Mouse (Mus musculus): ENCODE measurements at regions not wholly inside any gene's neighbourhood (a gene's known extent, or its start where the extent isn't known, plus 50 kb on each side); places are given as distances from the start of the nearest gene placed in this dataset.

- no peak for DNase-seq (ENCODE audit: low spot score)
- H3K4me3 ChIP-seq (ENCODE audit: low read depth, low read length), result no peak overlapping the region
- no peaks in the 10 kb centered on the region for H3K4me1 ChIP-seq (replicated peaks; ENCODE audit: control insufficient read depth, insufficient read depth, low read length)
- no peak overlapping the region for H3K9ac ChIP-seq (ENCODE audit: low read length)
- no peak for ATAC-seq (replicated peaks; ENCODE audit: low FRiP score)
- no peaks in the 10 kb centered on the region for H3K27me3 ChIP-seq (ENCODE audit: control insufficient read depth, insufficient read depth, low read length)
- H3K27ac ChIP-seq (ENCODE audit: low read depth, low read length), result no peak overlapping the region
- H3K4me2 ChIP-seq (ENCODE audit: low read depth, low read length, severe bottlenecking), result no peak overlapping the region
- no peaks in the 10 kb centered on the region for H3K36me3 ChIP-seq (ENCODE audit: control insufficient read depth, insufficient read depth, low read length)
- 80% methylated on average over 4 of the region's 4 CpGs for WGBS
- no peaks in the 10 kb centered on the region for H3K9me3 ChIP-seq (ENCODE audit: control insufficient read depth, low read length)
These were observed 94.2 kb upstream of the Paqr3 start for GRCm38 (mm10) chr5:97205606-97206005.

DNA sequence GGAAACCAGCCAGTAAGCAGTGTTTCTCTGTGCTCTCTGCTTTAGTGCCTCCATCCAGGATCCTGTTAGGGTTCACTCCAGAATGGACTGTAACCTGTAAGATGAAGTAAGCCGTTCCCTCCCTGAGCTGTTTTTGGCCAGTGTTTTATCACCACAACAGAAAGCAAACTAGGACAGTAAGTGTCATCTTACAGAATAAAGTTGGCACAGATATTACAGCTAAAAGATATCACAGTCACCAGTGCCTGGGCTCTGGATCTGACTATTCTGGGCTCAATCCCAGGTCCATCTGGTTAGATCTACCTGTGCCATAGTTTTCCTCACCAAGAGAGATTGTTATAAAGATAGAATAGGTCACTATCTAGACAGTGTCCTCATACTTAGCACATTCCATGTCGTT lies 92.9 kb upstream of the Paqr3 start:
- H3K36me3 ChIP-seq (ENCODE audit: control insufficient read depth, insufficient read depth, low read length), result no peaks in the 10 kb centered on the region
- no peaks in the 10 kb centered on the region for H3K9me3 ChIP-seq (ENCODE audit: control insufficient read depth, low read length)
- no peaks in the 10 kb centered on the region for H3K4me1 ChIP-seq (replicated peaks; ENCODE audit: control insufficient read depth, insufficient read depth, low read length)
- DNase-seq (ENCODE audit: low spot score), result no peak
- H3K27ac ChIP-seq (ENCODE audit: low read depth, low read length), result no peak overlapping the region
- no peaks in the 10 kb centered on the region for H3K27me3 ChIP-seq (ENCODE audit: control insufficient read depth, insufficient read depth, low read length)
- H3K4me3 ChIP-seq (ENCODE audit: low read depth, low read length), result no peak overlapping the region
- 89% methylated on average over 2 of the region's 2 CpGs for WGBS
- no peak for ATAC-seq (replicated peaks; ENCODE audit: low FRiP score)
- no peak overlapping the region for H3K9ac ChIP-seq (ENCODE audit: low read length)
- no peak overlapping the region for H3K4me2 ChIP-seq (ENCODE audit: low read depth, low read length, severe bottlenecking)

DNA sequence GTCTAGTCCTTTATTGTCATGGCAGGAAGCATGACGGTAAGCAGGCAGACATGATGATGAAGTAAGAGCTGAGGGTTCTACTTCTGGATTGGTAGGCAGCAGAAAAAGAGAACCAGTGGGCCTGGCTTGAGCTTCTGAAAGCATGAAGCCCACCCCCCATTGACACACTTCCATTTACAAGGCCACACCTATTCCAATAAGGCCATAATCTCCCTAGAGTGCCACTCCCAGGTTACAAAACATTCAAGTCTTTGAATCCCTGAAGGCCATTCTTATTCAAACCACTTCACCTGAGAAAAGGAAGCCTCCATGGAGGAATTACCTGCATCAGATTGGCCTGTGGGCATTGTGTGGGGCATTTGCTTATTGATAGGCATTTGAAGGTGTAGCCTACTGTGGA lies 92.2 kb upstream of the Paqr3 start:
- Histone ChIP-seq H3K27ac (ENCODE audit: low read depth, low read length) (no peak overlapping the region), H3K9me3 (ENCODE audit: control insufficient read depth, low read length) (no peaks in the 10 kb centered on the region), H3K9ac (ENCODE audit: low read length) (no peak overlapping the region), H3K27me3 (ENCODE audit: control insufficient read depth, insufficient read depth, low read length) (no peaks in the 10 kb centered on the region), H3K36me3 (ENCODE audit: control insufficient read depth, insufficient read depth, low read length) (no peaks in the 10 kb centered on the region), H3K4me3 (ENCODE audit: low read depth, low read length) (no peak overlapping the region), H3K4me2 (ENCODE audit: low read depth, low read length, severe bottlenecking) (no peak overlapping the region), H3K4me1 (replicated peaks; ENCODE audit: control insufficient read depth, insufficient read depth, low read length) (no peaks in the 10 kb centered on the region)
- DNase-seq (ENCODE audit: low spot score), result no peak
- ATAC-seq (replicated peaks; ENCODE audit: low FRiP score), result no peak
- WGBS, result 88% methylated on average over 1 of the region's 1 CpGs

DNA sequence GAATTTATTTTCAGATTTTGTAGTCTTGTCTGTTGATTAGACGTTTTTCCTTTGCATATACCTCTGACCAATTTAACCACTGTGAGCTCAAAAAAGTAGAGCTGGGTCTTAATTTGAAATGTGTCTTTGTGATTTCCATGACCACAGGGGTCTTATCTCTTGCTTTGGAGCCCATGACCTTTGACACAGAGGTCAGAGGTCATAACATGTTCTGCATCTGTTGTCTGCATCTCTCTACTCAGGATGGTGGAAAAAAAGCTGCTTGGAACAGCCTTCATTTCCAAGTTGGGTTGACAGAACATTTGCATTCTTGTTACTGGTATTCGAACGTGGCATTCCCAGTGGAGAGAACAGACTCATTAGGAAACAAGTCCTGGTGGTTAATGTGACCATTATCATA lies 91.2 kb upstream of the Paqr3 start:
- no peaks in the 10 kb centered on the region for H3K27me3 ChIP-seq (ENCODE audit: control insufficient read depth, insufficient read depth, low read length)
- no peak for DNase-seq (ENCODE audit: low spot score)

GRCm38 (mm10) chr5:97200655-97201054 lies 89.3 kb upstream of the Paqr3 start:
- H3K36me3 ChIP-seq (ENCODE audit: control insufficient read depth, insufficient read depth, low read length), result no peaks in the 10 kb centered on the region
- no peaks in the 10 kb centered on the region for H3K27me3 ChIP-seq (ENCODE audit: control insufficient read depth, insufficient read depth, low read length)
- H3K27ac ChIP-seq (ENCODE audit: low read depth, low read length), result no peak overlapping the region
- H3K9ac ChIP-seq (ENCODE audit: low read length), result no peak overlapping the region
- H3K4me2 ChIP-seq (ENCODE audit: low read depth, low read length, severe bottlenecking), result no peak overlapping the region
- ATAC-seq (replicated peaks; ENCODE audit: low FRiP score), result peak; percentile 42; the same call in 1 of the 2 replicates
- no peaks in the 10 kb centered on the region for H3K9me3 ChIP-seq (ENCODE audit: control insufficient read depth, low read length)
- 15% methylated on average over 4 of the region's 4 CpGs for WGBS
- no peak for DNase-seq (ENCODE audit: low spot score)
- no peak overlapping the region for H3K4me3 ChIP-seq (ENCODE audit: low read depth, low read length)
- no peaks in the 10 kb centered on the region for H3K4me1 ChIP-seq (replicated peaks; ENCODE audit: control insufficient read depth, insufficient read depth, low read length)

More for the DNA sequence above, 91.2 kb upstream of the Paqr3 start:
- Histone ChIP-seq H3K9me3 (ENCODE audit: control insufficient read depth, low read length) (no peaks in the 10 kb centered on the region), H3K9ac (ENCODE audit: low read length) (no peak overlapping the region), H3K36me3 (ENCODE audit: control insufficient read depth, insufficient read depth, low read length) (no peaks in the 10 kb centered on the region), H3K4me1 (replicated peaks; ENCODE audit: control insufficient read depth, insufficient read depth, low read length) (no peaks in the 10 kb centered on the region), H3K4me3 (ENCODE audit: low read depth, low read length) (no peak overlapping the region), H3K4me2 (ENCODE audit: low read depth, low read length, severe bottlenecking) (no peak overlapping the region), H3K27ac (ENCODE audit: low read depth, low read length) (no peak overlapping the region)
- no peak for ATAC-seq (replicated peaks; ENCODE audit: low FRiP score)
- 34% methylated on average over 3 of the region's 3 CpGs for WGBS

DNA sequence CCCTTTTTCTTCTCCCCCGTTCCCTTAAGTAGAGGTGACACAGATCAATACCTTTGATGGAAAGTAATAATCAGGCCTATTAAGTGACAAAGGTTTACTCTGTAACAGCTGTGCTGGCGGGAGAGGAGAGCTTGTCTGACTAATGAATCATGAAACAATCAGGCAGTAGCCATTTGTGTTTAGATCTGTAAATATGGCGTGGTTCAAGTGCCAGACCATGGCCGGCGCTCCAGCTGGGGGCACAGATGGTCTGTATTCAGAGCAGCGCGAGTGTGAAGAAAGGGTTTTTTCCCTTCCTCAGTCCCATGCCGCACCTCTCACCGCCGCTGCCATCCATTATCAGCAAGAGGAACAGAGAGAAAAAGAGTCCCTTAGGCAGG lies 83.9 kb upstream of the Paqr3 start:
- ATAC-seq (replicated peaks; ENCODE audit: low FRiP score) (peak; percentile 77), DNase-seq (ENCODE audit: low spot score) (peak; percentile 56)
- Histone ChIP-seq H3K36me3 (ENCODE audit: control insufficient read depth, insufficient read depth, low read length) (no peaks in the 10 kb centered on the region), H3K27me3 (ENCODE audit: control insufficient read depth, insufficient read depth, low read length) (no peaks in the 10 kb centered on the region), H3K4me1 (replicated peaks; ENCODE audit: control insufficient read depth, insufficient read depth, low read length) (peaks cover 4% of the 10 kb centered on the region; the same call in 1 of the 2 replicates), H3K4me3 (ENCODE audit: low read depth, low read length) (no peak overlapping the region), H3K9ac (ENCODE audit: low read length) (no peak overlapping the region), H3K4me2 (ENCODE audit: low read depth, low read length, severe bottlenecking) (no peak overlapping the region), H3K27ac (ENCODE audit: low read depth, low read length) (peak overlapping the region; percentile 69), H3K9me3 (ENCODE audit: control insufficient read depth, low read length) (no peaks in the 10 kb centered on the region)
- WGBS, result 57% methylated on average over 10 of the region's 10 CpGs

DNA sequence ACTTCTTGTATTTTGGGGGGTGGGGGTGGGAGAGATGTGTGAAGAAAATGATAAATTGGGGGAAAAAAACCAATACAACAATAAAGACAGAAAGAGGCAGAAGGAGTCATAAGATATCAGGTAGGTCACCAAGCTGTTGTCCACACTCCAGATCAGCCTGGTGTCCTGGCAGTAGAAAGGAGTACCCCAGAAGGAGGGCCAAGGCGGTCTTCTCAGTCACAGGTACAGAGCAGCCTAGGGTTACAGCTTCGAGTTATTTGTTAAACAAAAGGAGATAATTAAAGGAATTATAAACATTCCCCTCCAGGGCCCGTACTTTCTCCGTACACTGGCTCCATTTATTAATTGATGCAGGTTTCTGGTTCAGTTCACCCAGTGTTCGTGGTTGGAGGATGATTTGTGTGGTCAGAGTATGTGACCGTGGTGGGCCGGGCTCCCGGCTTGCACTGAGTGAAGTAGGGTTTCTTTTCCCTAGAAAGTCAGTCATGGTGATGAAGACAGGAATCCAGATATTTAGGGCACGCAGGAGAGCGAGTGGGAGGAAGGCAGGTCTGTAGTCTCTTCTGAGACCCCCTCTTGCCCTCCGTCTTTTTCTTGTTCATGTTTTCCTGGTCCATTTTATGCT lies 83.4 kb upstream of the Paqr3 start:
- 55% methylated on average over 11 of the region's 11 CpGs for WGBS
- Histone ChIP-seq H3K9me3 (ENCODE audit: control insufficient read depth, low read length) (no peaks in the 10 kb centered on the region), H3K4me1 (replicated peaks; ENCODE audit: control insufficient read depth, insufficient read depth, low read length) (peaks cover 4% of the 10 kb centered on the region; the same call in 1 of the 2 replicates), H3K27me3 (ENCODE audit: control insufficient read depth, insufficient read depth, low read length) (no peaks in the 10 kb centered on the region), H3K27ac (ENCODE audit: low read depth, low read length) (peak overlapping the region; percentile 69), H3K36me3 (ENCODE audit: control insufficient read depth, insufficient read depth, low read length) (no peaks in the 10 kb centered on the region), H3K4me3 (ENCODE audit: low read depth, low read length) (no peak overlapping the region), H3K9ac (ENCODE audit: low read length) (no peak overlapping the region), H3K4me2 (ENCODE audit: low read depth, low read length, severe bottlenecking) (no peak overlapping the region)
- DNase-seq (ENCODE audit: low spot score) (no peak), ATAC-seq (replicated peaks; ENCODE audit: low FRiP score) (peak; percentile 43; the same call in 1 of the 2 replicates)

DNA sequence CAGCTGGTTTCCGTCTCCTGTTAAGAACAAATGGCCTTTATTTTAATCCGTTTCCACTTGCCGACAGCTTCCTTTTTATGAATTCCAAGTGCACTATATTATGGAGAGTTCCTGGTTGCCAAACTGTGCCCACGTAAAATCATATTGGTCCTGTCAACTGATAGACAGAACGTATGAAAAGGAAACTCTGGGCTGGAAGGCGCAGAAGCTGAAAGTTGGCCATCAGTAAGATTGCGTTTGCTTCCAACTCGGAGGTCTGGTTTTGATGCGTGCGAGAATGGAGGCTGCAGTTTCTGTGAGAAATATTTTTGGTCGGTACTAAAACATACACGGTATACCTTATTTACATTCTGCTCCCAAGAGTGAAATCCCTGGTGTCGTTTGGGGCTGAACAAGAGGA lies 81.3 kb upstream of the Paqr3 start:
- no peak overlapping the region for H3K9ac ChIP-seq (ENCODE audit: low read length)
- ATAC-seq (replicated peaks; ENCODE audit: low FRiP score) (no peak), DNase-seq (ENCODE audit: low spot score) (no peak)
- no peaks in the 10 kb centered on the region for H3K27me3 ChIP-seq (ENCODE audit: control insufficient read depth, insufficient read depth, low read length)
- no peak overlapping the region for H3K4me3 ChIP-seq (ENCODE audit: low read depth, low read length)
- no peak overlapping the region for H3K4me2 ChIP-seq (ENCODE audit: low read depth, low read length, severe bottlenecking)
- no peaks in the 10 kb centered on the region for H3K9me3 ChIP-seq (ENCODE audit: control insufficient read depth, low read length)
- 89% methylated on average over 13 of the region's 13 CpGs for WGBS
- peaks cover 4% of the 10 kb centered on the region; the same call in 1 of the 2 replicates for H3K4me1 ChIP-seq (replicated peaks; ENCODE audit: control insufficient read depth, insufficient read depth, low read length)
- H3K36me3 ChIP-seq (ENCODE audit: control insufficient read depth, insufficient read depth, low read length), result no peaks in the 10 kb centered on the region
- no peak overlapping the region for H3K27ac ChIP-seq (ENCODE audit: low read depth, low read length)

DNA sequence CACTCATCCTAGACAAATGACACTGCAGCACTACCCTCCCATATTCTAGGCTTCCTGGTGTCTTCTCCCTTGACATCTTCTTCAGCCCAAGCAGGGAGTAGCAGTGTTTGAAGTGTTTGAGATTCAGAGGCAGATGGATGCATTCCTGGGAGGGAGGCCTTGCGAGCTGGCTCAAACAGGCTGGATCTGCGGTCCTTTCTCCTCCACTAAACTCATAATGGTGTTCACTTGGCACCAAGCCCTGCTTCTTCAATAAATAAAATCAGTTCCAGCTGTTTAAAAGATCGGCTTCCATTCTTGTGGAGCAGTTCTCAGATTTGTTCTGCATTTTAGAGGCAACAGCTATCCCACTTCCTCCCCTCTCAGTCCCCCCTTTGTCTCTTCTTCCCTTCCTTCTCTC lies 79.3 kb upstream of the Paqr3 start:
- DNase-seq (ENCODE audit: low spot score) (no peak), ATAC-seq (replicated peaks; ENCODE audit: low FRiP score) (no peak)
- Histone ChIP-seq H3K27ac (ENCODE audit: low read depth, low read length) (no peak overlapping the region), H3K4me3 (ENCODE audit: low read depth, low read length) (no peak overlapping the region), H3K36me3 (ENCODE audit: control insufficient read depth, insufficient read depth, low read length) (no peaks in the 10 kb centered on the region), H3K4me1 (replicated peaks; ENCODE audit: control insufficient read depth, insufficient read depth, low read length) (peaks cover 4% of the 10 kb centered on the region; the same call in 1 of the 2 replicates), H3K27me3 (ENCODE audit: control insufficient read depth, insufficient read depth, low read length) (no peaks in the 10 kb centered on the region), H3K9me3 (ENCODE audit: control insufficient read depth, low read length) (no peaks in the 10 kb centered on the region), H3K9ac (ENCODE audit: low read length) (no peak overlapping the region), H3K4me2 (ENCODE audit: low read depth, low read length, severe bottlenecking) (no peak overlapping the region)
- WGBS, result 72% methylated on average over 3 of the region's 3 CpGs
